Mouse (Mus musculus): ENCODE data around the gene G6pc. TPM values are rescaled to one million over a fixed set of nuclear protein-coding genes. Genes with fewer than 3 reads are reported as not detected.

The G6pc gene
- polyA plus RNA-seq, 1 experiment from 2014 or later = 206 TPM

DNA sequence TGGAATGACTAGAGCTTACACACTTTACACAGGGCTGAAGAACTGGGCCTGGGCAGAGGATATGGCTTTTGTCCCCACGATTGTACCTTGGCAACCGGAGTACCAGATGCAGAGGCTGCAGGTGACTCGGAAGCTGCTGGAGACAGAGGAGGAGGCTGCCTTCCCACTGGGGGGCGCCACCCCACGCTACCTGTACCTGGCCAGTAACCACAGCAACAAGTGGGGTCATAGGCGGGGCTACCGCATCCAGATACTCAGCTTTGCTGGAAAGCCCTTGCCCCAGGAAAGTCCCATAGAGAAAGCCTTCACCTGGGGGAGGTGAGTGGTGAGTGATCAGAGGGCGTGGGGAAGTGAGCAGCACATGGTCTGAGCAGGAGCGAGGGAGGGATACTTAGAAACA lies 31.7 kb upstream of the G6pc start:
- Histone ChIP-seq H3K4me3 (ENCODE audit: low read depth, low read length) (no peak overlapping the region), H3K9ac (replicated peaks) (no peak overlapping the region), H3K4me1 (ENCODE audit: insufficient read depth) (peaks cover 10% of the 10 kb centered on the region; the same call in 1 of the 2 replicates), H3K36me3 (replicated peaks; ENCODE audit: insufficient read depth, low read length) (no peaks in the 10 kb centered on the region), H3K27ac (ENCODE audit: low read depth) (no peak overlapping the region), H3K9me3 (ENCODE audit: low read length) (no peaks in the 10 kb centered on the region), H3K27me3 (ENCODE audit: insufficient read depth, low read length) (no peaks in the 10 kb centered on the region), H3K4me2 (ENCODE audit: low read depth, low read length) (no peak overlapping the region)
- TF ChIP-seq CTCF (IDR thresholded peaks at IDR 0.05; ENCODE audit: low read depth) (peak; percentile 38), EP300 (IDR thresholded peaks at IDR 0.05; ENCODE audit: low read depth) (no peak)
- ATAC-seq = no peak
- no peak for DNase-seq
- WGBS (ENCODE audit: insufficient replicate concordance) = 86% methylated on average over 9 of the region's 9 CpGs

DNA sequence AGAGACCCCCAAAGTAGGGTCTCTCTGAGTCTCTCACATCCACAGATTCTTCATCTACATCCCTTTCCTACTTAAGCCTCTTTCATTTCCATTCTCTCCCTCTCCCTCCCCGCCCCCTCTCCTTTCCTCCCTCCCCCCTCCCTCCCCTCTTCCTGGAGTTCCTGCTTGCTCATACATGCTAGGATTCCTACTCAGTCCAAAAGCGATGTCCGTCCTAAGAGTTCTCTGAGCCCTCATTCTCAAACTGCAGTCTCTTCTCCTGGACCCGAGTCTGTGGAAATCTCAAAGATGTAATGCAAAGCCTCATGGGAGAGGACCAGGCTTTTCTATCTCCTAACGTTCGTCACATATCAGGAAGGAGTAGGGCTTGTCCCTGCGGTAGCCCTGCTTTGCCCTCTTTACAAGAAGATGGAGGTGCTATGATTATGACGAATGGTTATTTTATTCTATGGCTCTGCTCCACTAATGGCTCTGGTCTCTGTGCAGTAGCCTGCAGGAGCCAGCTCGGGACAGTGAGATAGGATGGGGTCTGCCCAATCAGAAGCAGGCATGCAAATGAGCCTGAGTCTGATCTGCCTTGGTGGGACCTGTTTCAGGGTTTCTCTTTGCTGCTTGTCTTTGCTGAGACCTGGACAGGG lies 29.1 kb upstream of the G6pc start:
- Histone ChIP-seq H3K4me2 (ENCODE audit: low read depth, low read length) (peak overlapping the region; percentile 58), H3K4me3 (ENCODE audit: low read depth, low read length) (no peak overlapping the region), H3K27me3 (ENCODE audit: insufficient read depth, low read length) (no peaks in the 10 kb centered on the region), H3K4me1 (ENCODE audit: insufficient read depth) (peaks cover 10% of the 10 kb centered on the region; the same call in 1 of the 2 replicates), H3K36me3 (replicated peaks; ENCODE audit: insufficient read depth, low read length) (no peaks in the 10 kb centered on the region), H3K9me3 (ENCODE audit: low read length) (no peaks in the 10 kb centered on the region), H3K27ac (ENCODE audit: low read depth) (no peak overlapping the region), H3K9ac (replicated peaks) (no peak overlapping the region)
- DNase-seq (no peak), ATAC-seq (peak; percentile 72)
- 6% methylated on average over 9 of the region's 9 CpGs for WGBS (ENCODE audit: insufficient replicate concordance)
- TF ChIP-seq CTCF (IDR thresholded peaks at IDR 0.05; ENCODE audit: low read depth) (no peak), EP300 (IDR thresholded peaks at IDR 0.05; ENCODE audit: low read depth) (no peak)

DNA sequence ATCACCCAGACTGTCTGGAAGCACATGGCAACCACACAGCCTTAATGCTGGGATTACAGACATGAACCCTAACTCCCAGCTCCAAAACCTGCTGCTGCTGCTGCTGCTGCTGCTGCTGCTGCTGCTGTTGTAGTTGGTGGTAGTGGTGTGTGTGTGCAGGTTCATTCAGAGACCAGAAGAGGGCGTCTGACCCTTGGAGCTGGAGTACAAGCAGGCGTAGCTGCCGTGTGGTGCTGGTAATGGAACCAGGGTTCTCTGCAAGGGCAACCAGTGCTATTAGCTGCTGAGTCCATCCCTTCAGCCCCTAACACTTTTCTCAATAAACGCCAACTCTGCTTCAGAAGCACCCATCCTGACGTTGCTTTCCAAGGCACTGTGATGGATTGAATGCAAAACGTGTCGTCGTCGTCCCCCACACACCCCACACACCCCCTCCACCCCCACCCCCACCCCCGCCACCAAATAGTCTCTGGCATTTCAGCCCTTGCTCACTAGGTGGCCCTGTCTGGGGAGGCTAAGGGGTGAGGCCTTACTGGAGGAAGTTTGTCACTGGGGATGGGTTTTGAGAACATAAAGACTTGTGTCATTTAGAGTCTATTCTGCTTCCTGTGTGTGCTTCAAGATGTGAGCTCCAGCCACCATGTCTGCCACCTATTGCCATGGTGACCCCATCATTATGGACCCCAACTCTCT lies 20.1 kb upstream of the G6pc start:
- Histone ChIP-seq H3K4me2 (ENCODE audit: low read depth, low read length) (no peak overlapping the region), H3K27ac (ENCODE audit: low read depth) (no peak overlapping the region), H3K4me1 (ENCODE audit: insufficient read depth) (0 out of 2 replicates have a peak, but pooled peaks cover 3% of the 10 kb centered on the region), H3K9me3 (ENCODE audit: low read length) (no peaks in the 10 kb centered on the region), H3K4me3 (ENCODE audit: low read depth, low read length) (no peak overlapping the region), H3K27me3 (ENCODE audit: insufficient read depth, low read length) (no peaks in the 10 kb centered on the region), H3K9ac (replicated peaks) (no peak overlapping the region), H3K36me3 (replicated peaks; ENCODE audit: insufficient read depth, low read length) (no peaks in the 10 kb centered on the region)
- no peak for ATAC-seq
- TF ChIP-seq CTCF (IDR thresholded peaks at IDR 0.05; ENCODE audit: low read depth) = peak; percentile 26; the same call in 1 of the 2 replicates
- no peak for TF ChIP-seq EP300 (IDR thresholded peaks at IDR 0.05; ENCODE audit: low read depth)
- DNase-seq = no peak
- WGBS (ENCODE audit: insufficient replicate concordance) = 73% methylated on average over 10 of the region's 10 CpGs

DNA sequence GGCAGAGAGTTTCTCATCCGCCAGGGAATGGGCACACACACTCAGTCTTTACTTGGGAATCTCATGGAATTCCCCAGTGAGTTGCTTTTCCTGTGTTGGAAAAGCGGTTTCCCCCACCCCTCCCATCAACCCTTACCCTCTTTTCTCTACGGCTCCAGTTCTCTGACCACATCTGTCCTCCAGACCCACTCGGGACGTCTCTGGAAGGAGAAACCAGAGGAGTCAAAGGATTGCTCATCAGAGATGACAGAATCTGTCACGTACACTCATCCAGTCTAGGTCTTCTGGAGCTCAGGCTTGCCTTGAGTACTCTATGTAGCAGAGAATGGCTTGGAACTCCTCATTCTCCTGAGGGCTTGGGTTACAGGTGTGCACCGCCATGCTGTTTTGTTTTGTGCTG lies 18.6 kb upstream of the G6pc start:
- Histone ChIP-seq H3K4me2 (ENCODE audit: low read depth, low read length) (no peak overlapping the region), H3K36me3 (replicated peaks; ENCODE audit: insufficient read depth, low read length) (no peaks in the 10 kb centered on the region), H3K27ac (ENCODE audit: low read depth) (no peak overlapping the region), H3K27me3 (ENCODE audit: insufficient read depth, low read length) (no peaks in the 10 kb centered on the region), H3K4me3 (ENCODE audit: low read depth, low read length) (no peak overlapping the region), H3K9me3 (ENCODE audit: low read length) (no peaks in the 10 kb centered on the region), H3K9ac (replicated peaks) (no peak overlapping the region), H3K4me1 (ENCODE audit: insufficient read depth) (0 out of 2 replicates have a peak, but pooled peaks cover 3% of the 10 kb centered on the region)
- no peak for DNase-seq
- TF ChIP-seq EP300 (IDR thresholded peaks at IDR 0.05; ENCODE audit: low read depth) (no peak), CTCF (IDR thresholded peaks at IDR 0.05; ENCODE audit: low read depth) (no peak)
- 78% methylated on average over 7 of the region's 7 CpGs for WGBS (ENCODE audit: insufficient replicate concordance)
- no peak for ATAC-seq

DNA sequence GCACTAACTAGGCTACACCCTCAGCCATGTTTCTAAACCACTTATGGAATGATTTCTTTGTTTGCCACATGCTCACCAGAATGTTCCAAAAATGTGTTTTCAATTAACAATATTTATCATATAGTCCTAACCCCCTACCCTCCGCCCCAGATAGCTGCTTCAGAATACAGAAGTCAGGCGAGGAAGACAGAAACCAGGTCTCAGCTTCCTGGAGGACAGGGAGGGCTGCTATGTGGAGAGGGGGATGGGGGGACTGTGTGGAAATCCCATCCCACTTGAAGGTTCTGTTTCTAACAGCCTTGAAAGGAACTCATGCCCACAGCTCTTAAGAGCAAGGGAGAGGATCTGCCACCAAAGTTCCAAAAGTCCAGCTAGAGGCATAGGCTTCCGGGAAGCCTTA lies 18.1 kb upstream of the G6pc start:
- ATAC-seq = no peak
- DNase-seq = no peak
- Histone ChIP-seq H3K4me3 (ENCODE audit: low read depth, low read length) (no peak overlapping the region), H3K36me3 (replicated peaks; ENCODE audit: insufficient read depth, low read length) (no peaks in the 10 kb centered on the region), H3K4me1 (ENCODE audit: insufficient read depth) (peaks cover 4% of the 10 kb centered on the region; the same call in 1 of the 2 replicates), H3K27ac (ENCODE audit: low read depth) (no peak overlapping the region), H3K9ac (replicated peaks) (no peak overlapping the region), H3K4me2 (ENCODE audit: low read depth, low read length) (no peak overlapping the region), H3K9me3 (ENCODE audit: low read length) (no peaks in the 10 kb centered on the region), H3K27me3 (ENCODE audit: insufficient read depth, low read length) (no peaks in the 10 kb centered on the region)
- TF ChIP-seq EP300 (IDR thresholded peaks at IDR 0.05; ENCODE audit: low read depth) (no peak), CTCF (IDR thresholded peaks at IDR 0.05; ENCODE audit: low read depth) (no peak)
- 70% methylated on average over 3 of the region's 3 CpGs for WGBS (ENCODE audit: insufficient replicate concordance)

DNA sequence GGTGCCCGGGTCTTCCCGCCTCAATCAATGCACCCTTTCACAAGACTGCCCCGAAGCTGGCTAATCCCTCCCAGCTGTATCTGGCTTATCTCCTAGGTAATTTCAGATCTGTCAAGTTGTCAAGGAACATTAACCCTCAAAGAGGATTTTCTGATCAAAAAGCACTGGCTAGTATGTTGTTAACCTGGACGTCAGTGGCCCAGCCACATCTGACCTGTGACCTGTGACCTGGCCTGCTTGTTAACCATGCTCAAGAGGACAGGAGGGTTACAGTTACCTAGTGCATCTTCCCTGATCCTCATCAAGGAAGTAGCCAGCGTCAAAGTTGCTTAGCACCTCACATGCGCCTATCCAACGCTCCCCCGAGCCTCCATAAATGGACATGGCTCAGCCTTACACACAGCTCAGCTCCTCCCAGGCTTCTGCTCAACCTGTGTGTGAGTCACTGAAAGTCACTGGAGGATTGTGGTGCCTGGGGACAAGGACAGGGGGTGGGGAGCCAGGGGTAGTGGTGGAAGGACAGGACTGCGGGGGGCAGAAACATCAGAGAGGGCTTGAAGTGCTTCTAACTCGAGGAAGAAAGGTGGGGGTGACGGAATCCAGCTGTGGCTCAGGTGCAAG lies 16.2 kb upstream of the G6pc start:
- DNase-seq (no peak), ATAC-seq (no peak)
- TF ChIP-seq EP300 (IDR thresholded peaks at IDR 0.05; ENCODE audit: low read depth) (no peak), CTCF (IDR thresholded peaks at IDR 0.05; ENCODE audit: low read depth) (no peak)
- Histone ChIP-seq H3K4me1 (ENCODE audit: insufficient read depth) (peaks cover 11% of the 10 kb centered on the region; the same call in 1 of the 2 replicates), H3K27ac (ENCODE audit: low read depth) (no peak overlapping the region), H3K36me3 (replicated peaks; ENCODE audit: insufficient read depth, low read length) (no peaks in the 10 kb centered on the region), H3K9me3 (ENCODE audit: low read length) (no peaks in the 10 kb centered on the region), H3K27me3 (ENCODE audit: insufficient read depth, low read length) (no peaks in the 10 kb centered on the region), H3K4me3 (ENCODE audit: low read depth, low read length) (no peak overlapping the region), H3K9ac (replicated peaks) (no peak overlapping the region), H3K4me2 (ENCODE audit: low read depth, low read length) (no peak overlapping the region)
- 61% methylated on average over 11 of the region's 11 CpGs for WGBS (ENCODE audit: insufficient replicate concordance)

All from liver, postnatal 0 days (tissue).